Mouse (Mus musculus): Measurements from ENCODE around the gene Poc1a.

Poc1a gene

DNA sequence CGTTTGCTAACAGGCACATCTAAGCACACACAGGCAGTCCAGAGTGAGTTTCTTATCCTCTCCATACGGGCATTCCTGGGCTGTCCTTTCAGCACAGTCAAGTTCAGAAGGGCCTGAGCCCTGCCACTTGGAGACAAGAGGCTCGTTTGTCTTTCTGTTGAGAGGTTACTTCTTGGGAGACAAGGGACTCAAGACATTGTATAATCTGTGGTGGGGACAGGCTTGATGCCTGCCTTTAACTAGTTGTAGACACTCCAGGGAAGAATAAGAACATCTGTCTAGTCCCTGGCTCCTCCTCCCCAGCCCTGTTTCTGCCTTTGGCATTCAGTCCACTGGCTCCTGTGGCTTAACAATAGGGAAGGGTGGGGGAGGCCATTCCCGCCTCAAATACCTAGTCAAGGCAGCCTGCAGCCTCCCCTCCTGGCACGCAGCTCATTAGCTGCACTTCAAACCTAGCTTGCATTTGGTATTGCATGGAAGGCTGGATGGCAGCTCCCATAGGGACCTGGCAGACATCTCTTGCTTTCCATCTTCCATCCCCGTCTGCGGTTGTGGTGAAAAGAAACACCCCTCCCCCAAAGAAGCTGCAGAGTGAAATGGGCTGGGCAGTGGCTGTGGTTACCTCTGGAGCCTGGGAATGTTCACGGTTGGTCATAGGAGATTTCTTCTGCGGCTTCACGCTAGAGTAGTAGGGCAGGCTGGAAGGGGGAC, 57.8 kb downstream of the Poc1a start:
- DNase-seq (ENCODE audit: low read depth, low spot score), result no peak

DNA sequence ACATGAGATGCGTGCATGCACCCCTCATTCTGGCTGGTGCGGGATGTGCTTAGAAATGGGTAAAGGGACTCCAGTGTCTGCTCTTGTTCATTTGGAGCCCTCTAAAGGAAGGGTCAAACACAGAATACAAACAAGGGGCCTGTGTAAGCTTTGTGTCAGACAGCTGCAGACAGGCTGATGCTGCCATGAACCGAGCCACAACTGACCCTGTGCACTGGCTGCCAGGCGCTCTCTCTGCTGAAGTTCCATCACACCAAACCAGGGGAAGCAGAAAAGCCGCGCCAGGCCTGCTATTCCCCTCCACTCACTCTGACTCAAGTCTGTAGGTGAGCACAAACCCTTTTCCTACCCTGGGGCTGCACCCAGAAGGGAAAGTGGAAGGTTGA, 58.3 kb downstream of the Poc1a start:
- DNase-seq (ENCODE audit: low read depth, low spot score), result no peak

DNA sequence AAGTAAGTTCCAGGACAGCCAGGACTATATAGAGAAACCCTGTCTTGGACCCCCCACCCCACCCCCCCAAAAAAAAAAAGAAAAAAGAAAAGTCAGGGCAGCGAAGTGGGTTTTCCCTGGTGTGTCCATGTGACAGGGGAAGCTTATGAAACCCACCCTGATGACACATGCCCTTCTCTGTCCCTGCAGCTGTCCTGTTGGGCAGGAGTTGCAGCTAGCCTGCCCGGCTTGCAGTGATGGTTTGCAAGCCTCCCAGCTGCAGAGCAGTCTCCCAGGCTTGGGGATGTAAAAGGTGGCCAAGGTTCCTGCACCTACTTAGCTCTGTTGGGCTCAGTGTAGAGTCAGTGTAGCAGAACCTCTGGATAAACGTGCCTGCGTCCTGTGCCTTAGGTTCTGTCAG, 58.9 kb downstream of the Poc1a start:
- DNase-seq (ENCODE audit: low read depth, low spot score), result no peak

DNA sequence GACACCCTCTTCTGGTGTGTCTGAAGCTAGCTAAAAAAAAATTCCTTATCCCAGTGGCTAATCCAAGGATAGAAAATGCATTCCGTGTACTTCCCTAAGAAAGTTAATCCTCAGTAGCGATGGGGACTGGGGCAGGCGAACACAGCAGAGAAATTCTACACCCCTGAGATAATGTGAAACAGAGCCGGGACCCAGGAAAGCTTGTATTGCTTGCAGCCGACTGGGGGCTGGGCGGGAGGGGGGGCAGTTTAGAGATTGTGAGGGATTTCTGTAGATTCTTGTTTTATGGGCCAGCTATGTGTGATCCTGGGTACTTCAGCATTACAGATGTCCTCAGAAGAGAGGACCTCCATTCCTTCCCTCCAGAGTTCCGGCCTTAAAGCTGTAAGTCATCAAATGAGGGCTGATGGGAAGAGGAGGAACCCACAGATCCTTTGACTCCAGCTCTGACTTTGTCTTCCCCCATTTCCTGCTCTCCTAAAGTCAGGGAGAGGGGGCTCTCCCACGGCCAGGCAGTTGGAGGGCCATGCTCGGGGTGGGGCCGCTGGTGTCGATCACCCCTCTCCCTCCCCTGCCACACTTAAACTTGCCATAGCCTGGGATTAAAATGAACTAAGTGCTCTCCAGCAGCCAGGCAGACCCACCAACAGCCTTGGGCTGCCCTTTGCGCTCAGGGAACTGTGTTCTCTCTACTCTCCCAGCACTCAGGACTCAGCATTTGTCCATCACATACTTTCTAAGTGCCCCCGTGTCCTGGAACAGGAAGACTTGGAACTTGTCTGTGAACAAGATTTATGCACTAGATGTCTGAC, 59.8 kb downstream of the Poc1a start:
- DNase-seq (ENCODE audit: low read depth, low spot score), result no peak

DNA sequence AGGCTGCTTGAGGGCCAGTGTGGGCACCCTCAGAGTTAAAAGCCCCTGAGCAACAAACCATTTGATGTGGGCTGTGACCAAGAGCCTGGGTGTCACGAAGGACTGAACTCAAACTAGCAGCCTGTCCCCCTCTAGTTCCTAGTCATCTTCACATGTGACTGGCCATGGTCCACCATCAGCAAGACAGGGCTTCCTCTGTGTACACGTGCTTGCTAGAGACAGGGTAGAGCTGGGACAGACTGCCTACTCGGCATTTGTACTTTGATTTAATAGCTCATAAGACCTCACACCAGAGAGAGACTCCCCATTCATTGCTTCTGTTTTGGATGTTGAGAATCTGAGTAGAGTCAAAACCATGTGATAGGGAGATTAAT, 60.4 kb downstream of the Poc1a start:
- no peak for DNase-seq (ENCODE audit: low read depth, low spot score)

DNA sequence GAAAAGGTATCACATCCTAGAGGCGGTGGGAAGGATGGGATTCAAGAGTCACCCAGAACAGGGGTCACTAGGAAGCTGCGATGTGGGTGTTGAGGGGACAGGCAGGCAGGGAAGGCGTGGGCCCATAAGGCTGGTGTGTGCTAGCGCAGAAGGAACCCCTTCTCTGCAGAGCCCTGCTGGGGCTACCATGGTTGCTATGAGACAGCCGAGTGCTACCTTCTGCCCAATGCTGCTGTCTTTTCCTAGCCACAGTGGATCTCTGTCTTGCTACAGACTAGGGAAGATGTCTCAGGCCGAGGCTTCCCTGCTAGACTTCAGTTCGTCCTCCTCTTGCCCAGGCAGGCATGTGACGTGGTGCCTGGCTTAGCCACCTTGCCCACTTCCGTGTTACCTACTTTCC, 61.7 kb downstream of the Poc1a start:
- no peak for DNase-seq (ENCODE audit: low read depth, low spot score)

DNA sequence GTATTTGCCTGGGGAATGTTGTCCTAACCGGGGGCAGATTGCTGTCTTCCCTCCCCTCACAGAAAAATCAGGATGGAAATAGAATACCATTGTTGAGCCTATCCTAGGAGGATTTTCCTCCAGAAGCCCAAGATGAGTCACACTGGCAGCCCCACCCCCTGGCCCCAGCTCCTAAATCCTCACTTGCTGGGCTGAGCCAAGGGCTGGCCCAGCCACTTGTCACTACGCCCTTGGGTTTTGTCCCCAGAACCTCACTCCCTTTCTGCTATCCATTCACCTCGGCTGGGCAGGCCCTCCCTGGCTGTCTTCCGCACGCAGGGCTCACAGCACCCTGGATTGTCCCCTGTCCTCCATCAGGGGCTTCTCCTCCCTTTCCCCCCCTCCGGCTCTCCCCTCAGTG, 64.3 kb downstream of the Poc1a start:
- DNase-seq (ENCODE audit: low read depth, low spot score), result peak; percentile 52

DNA sequence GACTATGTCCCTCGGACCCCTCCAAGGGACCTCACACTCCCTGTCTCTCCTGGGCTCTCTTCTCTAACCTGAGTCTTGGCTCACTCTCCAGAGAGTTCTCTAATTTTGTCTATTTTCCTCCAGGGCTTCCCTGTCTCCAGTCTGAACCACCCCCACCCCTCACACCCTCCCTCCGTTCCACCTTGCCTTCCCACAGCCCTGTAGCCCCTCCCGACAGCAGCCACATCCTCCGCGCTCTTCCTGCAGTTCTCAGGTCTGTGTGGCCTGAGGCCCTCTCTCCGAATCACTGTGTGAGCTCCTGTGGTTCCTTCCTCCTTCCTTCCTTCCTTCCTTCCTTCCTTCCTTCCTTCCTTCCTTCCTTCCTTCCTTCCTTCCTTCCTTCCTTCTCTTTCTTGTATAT, 64.8 kb downstream of the Poc1a start:
- DNase-seq (ENCODE audit: low read depth, low spot score), result no peak

DNA sequence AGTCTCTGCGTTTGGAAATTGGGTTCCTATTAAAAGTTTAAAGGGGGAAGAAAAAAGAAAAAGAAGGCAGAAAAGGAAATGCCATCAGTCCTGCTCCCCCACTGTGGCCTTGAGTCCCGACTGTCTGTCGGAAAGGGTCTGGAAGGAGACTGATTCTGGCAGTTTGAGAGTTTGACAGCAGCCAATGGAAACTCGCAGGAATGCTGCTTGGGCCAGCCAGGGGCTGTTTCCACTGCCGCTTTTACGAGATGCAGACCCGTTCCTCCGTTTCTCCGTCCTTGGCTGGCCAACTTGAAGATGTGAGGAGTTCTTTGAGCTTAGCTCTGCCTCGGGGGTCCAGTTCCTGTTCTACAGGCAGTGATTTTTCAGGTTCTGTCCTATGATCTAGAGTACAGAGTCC, 67.4 kb downstream of the Poc1a start:
- no peak for DNase-seq (ENCODE audit: low read depth, low spot score)

DNA sequence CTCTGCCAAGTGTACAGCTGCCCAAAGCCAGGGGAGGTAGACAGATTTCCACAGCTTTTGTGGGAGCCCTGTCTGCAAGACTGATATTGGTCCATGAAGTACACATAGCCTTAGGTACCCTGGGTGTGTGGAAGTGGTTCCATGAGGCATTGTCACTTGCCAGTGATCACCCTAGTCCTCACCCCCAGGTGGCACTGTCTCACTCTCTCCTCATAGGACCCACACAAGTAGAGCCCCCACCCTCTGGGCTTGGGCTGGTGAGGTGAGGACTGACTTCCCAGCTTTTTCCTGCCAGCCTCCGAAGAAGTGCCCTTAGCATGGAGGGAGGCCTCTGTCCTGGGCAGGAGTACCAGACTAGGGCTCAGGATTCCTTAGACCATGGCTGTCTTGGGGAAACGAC, 68.2 kb downstream of the Poc1a start:
- peak; percentile 43 for DNase-seq (ENCODE audit: low read depth, low spot score)

DNA sequence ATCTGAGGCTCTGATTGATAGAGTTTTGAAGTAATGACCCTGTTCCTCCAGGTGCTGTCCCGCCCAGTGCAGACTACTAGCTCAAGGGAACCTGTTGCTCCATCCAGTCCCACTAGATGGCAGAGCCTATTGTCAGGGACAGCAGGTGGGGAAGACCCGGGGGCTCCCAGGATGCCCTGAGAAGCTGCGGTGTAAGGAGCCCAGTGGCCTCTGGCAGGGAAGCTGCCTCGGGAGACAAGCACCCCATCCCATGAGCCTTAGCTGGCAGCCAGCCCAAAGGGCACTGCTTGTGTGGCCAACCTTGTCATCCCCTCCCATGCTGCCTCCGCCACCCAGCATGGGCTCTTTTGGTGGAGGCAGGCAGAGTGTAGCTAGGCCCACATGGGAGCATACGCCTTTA, 70.3 kb downstream of the Poc1a start:
- DNase-seq (ENCODE audit: low read depth, low spot score), result peak; percentile 43

DNA sequence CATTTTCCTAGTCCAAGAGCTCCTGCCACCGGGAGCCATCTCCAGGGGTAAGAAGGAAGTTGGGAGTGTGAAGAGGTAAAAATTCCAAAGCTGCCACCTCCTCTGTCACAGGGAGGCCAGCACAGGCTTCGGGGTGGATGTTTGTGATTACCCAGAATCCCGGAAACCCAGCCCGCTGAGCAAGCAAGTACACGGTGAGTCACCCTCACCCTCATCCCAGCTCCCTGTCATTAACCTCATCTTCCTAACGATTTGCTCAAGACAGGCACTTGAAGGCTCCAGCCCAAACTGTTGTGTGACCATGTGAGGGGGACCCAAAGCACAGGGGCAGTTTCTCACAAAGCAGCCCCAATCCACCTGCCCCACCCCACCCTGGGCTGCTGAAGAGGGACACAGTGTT, 72.9 kb downstream of the Poc1a start:
- DNase-seq (ENCODE audit: low read depth, low spot score), result no peak

DNA sequence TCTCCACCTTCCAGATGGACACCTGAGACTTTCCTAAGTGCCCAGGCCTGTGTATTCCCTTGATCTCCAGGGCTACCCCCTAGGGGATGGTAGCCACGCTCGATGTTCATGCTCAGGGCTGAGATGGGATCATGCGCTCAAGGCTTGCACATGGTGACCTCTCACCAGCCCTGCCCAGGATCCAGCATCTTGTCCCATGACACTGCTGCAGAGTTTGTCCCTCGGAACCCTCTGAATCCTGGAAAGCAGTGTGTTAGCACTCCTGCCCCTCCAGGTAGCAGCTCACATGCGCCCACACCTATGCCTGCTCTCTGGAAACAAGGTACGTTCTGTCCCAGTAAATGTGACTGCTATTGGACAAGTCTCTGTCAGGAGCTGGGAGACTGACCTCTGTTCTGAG, 73.9 kb downstream of the Poc1a start:
- no peak for DNase-seq (ENCODE audit: low read depth, low spot score)

DNA sequence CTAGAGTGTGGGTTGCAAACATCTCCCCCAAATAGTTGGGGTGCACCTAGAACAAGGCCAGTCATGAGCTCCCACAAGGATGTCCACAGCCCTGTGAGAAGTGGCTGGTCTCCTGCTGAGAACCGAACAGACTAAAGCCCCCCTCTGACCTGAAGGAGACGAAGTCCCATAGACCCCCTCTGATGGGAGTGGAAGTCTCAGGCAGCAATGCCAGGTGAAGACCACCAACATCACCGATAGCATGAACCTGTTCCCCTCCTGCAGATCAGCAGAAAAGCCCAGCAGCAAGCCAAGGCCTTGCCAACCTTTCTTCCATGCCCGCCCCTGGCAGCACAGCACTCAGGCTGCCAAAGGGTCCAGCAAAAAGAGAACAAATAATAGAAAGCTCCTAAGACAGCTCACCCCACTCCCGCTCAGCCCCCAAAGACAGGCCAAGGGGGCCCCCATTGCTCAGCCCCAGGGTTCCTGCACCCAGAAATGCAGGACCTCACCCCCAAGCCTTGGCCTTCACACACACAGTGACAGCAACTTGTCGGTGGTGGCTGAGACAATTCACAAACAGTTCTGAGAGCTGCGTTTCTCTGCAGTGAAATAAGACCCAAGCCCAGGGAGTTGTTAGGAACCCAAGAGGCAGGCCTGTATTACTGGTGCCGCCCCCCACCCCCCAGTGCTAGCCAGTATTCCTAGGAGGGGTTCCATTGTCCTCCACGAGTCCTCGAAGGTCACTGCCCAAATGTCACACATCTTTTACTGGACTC, 74.5 kb downstream of the Poc1a start:
- no peak for DNase-seq (ENCODE audit: low read depth, low spot score)

DNA sequence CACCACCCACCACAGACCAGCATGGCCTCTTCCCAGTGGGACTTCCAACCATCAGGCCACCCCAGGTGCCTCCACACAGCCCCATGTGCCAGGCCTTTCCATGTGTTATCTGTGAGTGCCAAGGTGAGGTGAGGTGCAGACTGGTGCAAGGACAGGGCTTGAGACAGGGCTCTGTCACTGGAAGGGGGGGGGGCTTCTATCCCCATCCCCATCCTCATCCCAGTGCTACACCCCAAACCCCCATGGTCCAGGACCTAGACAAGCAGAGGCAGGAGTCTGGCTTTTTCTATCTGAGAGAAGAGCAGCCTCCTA, 75.1 kb downstream of the Poc1a start:
- no peak for DNase-seq (ENCODE audit: low read depth, low spot score)

DNA sequence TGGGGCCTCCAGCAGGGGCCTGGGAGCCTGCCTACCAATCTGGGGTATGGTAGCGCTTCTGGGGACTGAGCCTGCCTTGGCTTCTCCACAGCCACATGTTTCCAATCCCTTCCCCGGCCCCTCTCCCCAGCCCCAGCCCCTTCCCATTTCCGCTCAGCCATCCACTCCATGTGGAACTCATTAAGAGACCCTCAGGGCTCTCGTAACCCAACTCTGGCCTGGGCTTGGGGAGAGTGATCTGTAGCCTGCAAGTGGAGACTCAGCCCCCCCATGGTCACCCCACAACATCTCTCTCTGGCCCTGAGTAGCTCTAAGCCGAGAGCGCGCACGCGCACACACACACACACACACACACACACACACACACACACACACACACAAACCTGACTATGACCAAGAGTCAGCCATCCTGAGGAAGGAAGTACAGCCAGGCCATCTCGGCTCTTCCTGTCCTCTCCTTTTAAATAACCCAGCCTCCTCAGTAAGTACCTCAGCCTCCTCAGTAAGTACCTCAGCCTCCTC, 75.5 kb downstream of the Poc1a start:
- no peak for DNase-seq (ENCODE audit: low read depth, low spot score)

DNA sequence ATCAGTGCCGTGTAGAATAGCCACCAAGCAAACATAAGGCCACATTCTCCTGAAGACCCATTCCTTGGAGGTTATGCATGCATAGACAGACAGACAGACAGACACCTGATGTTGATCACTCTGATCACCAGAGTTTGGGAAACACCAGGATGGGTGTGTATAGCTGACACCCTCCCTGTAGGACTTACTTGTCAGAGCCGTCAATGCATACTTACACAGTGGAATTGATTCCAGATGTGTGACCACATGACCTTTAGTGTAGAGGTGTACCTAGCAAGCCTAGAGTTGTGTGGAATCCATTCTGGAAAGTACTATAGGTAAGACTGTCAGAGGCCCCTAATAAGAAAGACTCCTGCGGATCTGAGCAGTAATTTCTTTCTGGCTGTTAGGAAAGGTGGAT, 76.3 kb downstream of the Poc1a start:
- DNase-seq (ENCODE audit: low read depth, low spot score), result no peak

DNA sequence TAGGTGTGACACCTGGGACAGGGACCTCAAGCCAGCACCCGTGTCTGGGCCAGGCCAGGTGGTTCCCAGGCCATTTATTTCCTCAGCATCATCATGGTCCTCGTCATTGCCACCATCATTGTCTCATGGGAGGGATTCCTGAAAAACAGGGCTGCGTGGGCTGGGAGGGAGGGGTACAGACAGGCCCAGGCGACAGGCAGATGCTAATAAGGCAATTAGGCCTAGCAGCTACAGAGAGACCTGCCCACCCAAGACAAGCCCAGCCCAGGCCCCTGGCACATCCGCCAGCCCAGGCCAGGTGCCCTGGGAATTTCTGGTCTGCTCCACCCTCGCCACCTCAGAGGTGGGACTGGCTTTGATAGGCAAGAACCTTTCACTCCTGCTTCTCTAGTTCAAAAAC, 78.4 kb downstream of the Poc1a start:
- no peak for DNase-seq (ENCODE audit: low read depth, low spot score)

DNA sequence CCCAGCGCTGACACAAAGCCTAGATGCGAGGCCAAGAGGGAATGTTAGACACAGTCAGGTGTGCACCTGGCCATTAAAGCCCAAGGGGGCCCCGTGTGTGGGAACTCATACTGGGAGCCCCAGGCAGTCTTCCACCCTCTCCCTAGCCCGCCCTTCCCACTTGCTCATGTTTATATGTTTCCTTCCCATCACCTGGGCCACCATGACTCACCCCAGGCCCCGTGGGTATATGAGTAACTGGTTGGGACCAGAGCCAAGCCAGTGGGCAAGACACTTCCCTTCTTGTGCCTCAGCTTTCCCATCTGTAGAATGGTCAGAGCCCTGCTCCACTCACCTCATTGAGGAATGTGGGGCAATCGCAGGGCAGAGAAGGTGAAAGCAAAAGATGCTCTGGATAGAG, 80.3 kb downstream of the Poc1a start:
- no peak for DNase-seq (ENCODE audit: low read depth, low spot score)

DNA sequence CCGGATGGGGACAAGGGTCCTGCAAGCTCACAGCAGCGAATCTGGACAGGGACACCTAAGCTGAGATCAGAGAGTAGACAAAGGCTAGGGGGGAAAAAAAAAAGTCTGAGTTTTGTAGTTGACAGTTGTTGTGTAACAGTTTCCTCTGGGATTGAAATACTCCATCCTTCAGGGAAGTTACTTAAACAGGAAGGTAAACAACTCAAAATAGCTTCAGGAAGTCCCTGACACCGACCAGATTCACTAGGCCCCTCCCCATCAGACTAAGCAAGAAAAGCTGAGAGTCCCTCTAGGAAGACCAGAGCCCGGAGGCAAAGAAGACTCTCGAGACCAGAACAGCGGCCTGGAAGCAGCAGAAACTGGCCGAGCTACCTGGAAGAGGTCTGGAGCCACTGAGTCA, 84.5 kb downstream of the Poc1a start:
- DNase-seq (ENCODE audit: low read depth, low spot score), result no peak

DNA sequence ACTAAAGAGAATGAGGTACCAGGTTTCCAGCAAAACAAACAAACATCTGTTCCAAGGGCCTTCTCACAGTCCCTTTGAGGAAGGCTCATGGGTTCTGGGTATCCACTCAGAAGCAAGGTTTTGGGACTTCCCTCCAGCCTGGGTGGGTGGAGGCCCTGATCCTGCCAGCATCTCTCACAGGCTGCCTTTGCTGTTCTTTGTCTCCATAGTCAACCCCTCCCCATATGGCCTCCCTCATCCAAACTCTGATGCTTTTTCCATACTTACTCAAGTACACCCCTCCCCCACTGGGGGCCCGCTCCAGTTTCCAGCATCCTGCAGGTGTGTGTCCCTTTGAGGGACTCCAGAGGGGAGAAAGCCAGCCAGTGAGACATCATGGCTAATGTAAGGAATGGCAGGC, 85.3 kb downstream of the Poc1a start:
- no peak for DNase-seq (ENCODE audit: low read depth, low spot score)

DNA sequence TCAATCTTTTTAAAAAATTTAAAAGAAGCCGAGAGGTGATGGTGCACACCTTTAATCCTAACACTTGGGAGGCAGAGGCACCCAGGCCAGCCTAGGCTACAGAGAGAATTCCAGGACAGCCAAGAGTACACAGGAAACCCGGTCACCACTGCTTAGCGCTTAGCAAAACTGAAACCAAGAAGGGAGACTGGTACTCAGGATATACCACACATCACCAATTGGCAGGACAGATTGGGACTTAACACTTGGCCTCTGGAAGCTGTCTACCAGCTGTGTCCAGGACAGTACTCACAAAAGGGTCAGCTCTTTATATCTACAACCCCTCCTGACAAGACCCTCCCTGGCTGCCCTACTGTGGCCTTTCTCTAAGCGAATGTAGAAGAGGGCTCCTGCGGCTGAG, 86.1 kb downstream of the Poc1a start:
- DNase-seq (ENCODE audit: low read depth, low spot score), result no peak
